Mouse (Mus musculus) mature B cell (primary cell): ENCODE results near the gene Rnf213.

ENCODE experiments used
- in situ Hi-C: fragments of 300-500 bp; cut with MboI; formaldehyde crosslinking; loops from 2 replicates; pipeline ENCODE4 v1.14.3; 2019

The Rnf213 gene

GRCm38 (mm10) chr11:119514967-119515636 lies 122.2 kb downstream of the Rnf213 start:
- in situ Hi-C loops = no loop called here

GRCm38 (mm10) chr11:119515823-119516676 lies 123.2 kb downstream of the Rnf213 start:
- in situ Hi-C loops = no loop called here

- in situ Hi-C loops = no loop called here
Observed at GRCm38 (mm10) chr11:119516677-119517361, 123.9 kb downstream of the Rnf213 start.

GRCm38 (mm10) chr11:119519387-119519786 lies 126.5 kb downstream of the Rnf213 start:
- in situ Hi-C loops = no loop called here

- in situ Hi-C loops = no loop called here
Observed at GRCm38 (mm10) chr11:119520005-119520712, 127.3 kb downstream of the Rnf213 start.

- in situ Hi-C loops = no loop called here
Observed at GRCm38 (mm10) chr11:119520713-119521063, 127.8 kb downstream of the Rnf213 start.

GRCm38 (mm10) chr11:119521920-119522710 lies 129.2 kb downstream of the Rnf213 start:
- in situ Hi-C loops = no loop called here

GRCm38 (mm10) chr11:119522779-119523178 lies 129.9 kb downstream of the Rnf213 start:
- in situ Hi-C loops = no loop called here

- in situ Hi-C loops = no loop called here
Observed at GRCm38 (mm10) chr11:119523392-119523791, 130.5 kb downstream of the Rnf213 start.

GRCm38 (mm10) chr11:119524545-119524949 lies 131.6 kb downstream of the Rnf213 start:
- in situ Hi-C loops = no loop called here

- in situ Hi-C loops = no loop called here
Observed at GRCm38 (mm10) chr11:119526068-119526966, 133.4 kb downstream of the Rnf213 start.

GRCm38 (mm10) chr11:119528930-119529329 lies 136.0 kb downstream of the Rnf213 start:
- in situ Hi-C loops = no loop called here

GRCm38 (mm10) chr11:119532460-119532859 lies 139.6 kb downstream of the Rnf213 start:
- in situ Hi-C loops = no loop called here

- in situ Hi-C loops = no loop called here
Observed at GRCm38 (mm10) chr11:119533745-119534144, 140.8 kb downstream of the Rnf213 start.
